ENCODE assay signal across 11 mouse cellular contexts in the genomic region with DNA sequence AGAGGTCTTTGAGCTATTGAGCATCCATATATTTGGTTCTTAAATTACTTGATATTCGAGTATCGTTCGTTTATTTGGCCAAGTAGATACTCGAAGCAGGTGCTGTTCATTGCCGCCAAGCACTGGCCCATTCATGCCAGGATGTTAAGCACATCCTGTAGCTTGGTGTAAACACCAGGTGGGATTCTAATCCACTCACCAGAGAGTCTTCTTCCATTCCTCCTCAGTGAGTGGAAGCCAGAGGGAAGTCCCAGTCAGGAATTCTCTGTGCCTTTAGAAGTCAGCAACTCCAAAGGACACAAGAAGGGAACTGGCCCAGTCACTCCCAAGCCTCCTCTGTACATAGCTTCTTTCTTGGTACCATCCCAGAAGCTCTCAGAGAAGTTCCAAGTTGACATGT. TPM values are rescaled to one million over a fixed set of nuclear protein-coding genes. Genes with fewer than 3 reads are reported as not detected.
DNase-seq lines count a peak whose midpoint lies in the region; ATAC-seq lines count a peak whose summit lies in the region.
"Had no signal": no experiment of that assay in that cellular context is flagged by ENCODE, and none has a peak within 500 bp of the region (broad histone marks: within the 10 kb centered on the region; RNA-seq: fewer than 3 reads in every experiment).

Gene Cd28, plus strand, starts transcription at position 234 of the 400 bp plus-strand sequence.

- no peak for ATAC-seq in liver, embryonic 12.5 days
- no peak for ATAC-seq in liver, embryonic 11.5 days (replicated peaks; ENCODE audit: low FRiP score)
- ATAC-seq in heart, embryonic 14.5 days (ENCODE audit: insufficient number of reproducible peaks, insufficient read depth, low FRiP score, low read depth), result no peak
- ATAC-seq in megakaryocyte-erythroid progenitor cell, adult 5-6 weeks (replicated peaks; ENCODE audit: low FRiP score, low TSS enrichment, poor library complexity, severe bottlenecking), result no peak
- ATAC-seq in hindbrain, embryonic 16.5 days, result no peak
- ATAC-seq: forebrain, postnatal 0 days had no signal

- H3K9me3 ChIP-seq in liver, embryonic 12.5 days (replicated peaks), result no peaks in the 10 kb centered on the region
- no peaks in the 10 kb centered on the region for H3K9me3 ChIP-seq in liver, embryonic 11.5 days (ENCODE audit: control insufficient read depth, low read length)
- no peaks in the 10 kb centered on the region for H3K9me3 ChIP-seq in heart, embryonic 14.5 days (ENCODE audit: control insufficient read depth, low read length)
- H3K9me3 ChIP-seq in hindbrain, embryonic 16.5 days (ENCODE audit: control insufficient read depth, low read length), result no peaks in the 10 kb centered on the region
- H3K9me3 ChIP-seq: liver, embryonic 13.5 days had no signal

- H3K9ac ChIP-seq in liver, embryonic 12.5 days, result no peak within 1 kb of the TSS
- H3K9ac ChIP-seq in liver, embryonic 11.5 days (ENCODE audit: low read depth, low read length), result no peak within 1 kb of the TSS
- H3K9ac ChIP-seq in heart, embryonic 14.5 days (ENCODE audit: low read length), result no peak within 1 kb of the TSS; the same call in 1 of the 2 replicates
- H3K9ac ChIP-seq in hindbrain, embryonic 16.5 days (ENCODE audit: low read depth, low read length), result no peak within 1 kb of the TSS
- H3K9ac ChIP-seq: forebrain, postnatal 0 days; liver, embryonic 13.5 days had no signal

- H3K79me2 ChIP-seq in macrophage (ENCODE audit: inconsistent target), result no peaks in the 10 kb centered on the region

- H3K4me1 ChIP-seq in liver, embryonic 12.5 days, result no peaks in the 10 kb centered on the region
- no peaks in the 10 kb centered on the region for H3K4me1 ChIP-seq in liver, embryonic 11.5 days (replicated peaks; ENCODE audit: control insufficient read depth, insufficient read depth, low read length)
- peaks cover 9 to 11% of the 10 kb centered on the region in 2 experiments for H3K4me1 ChIP-seq in heart, embryonic 14.5 days (ENCODE audit: control insufficient read depth in 2 of 2, insufficient read depth in 2 of 2, low read length in 2 of 2)
- no peaks in the 10 kb centered on the region for H3K4me1 ChIP-seq in hindbrain, embryonic 16.5 days (ENCODE audit: control insufficient read depth, insufficient read depth, low read depth, low read length)
- H3K4me1 ChIP-seq: liver, embryonic 13.5 days had no signal

- WGBS in liver, embryonic 12.5 days (ENCODE audit: insufficient replicate concordance), result 69% methylated on average over 5 of the region's 5 CpGs
- whole genome bisulfite sequencing in liver, embryonic 11.5 days, result 86% methylated on average over 5 of the region's 5 CpGs
- 82% methylated on average over 5 of the region's 5 CpGs for whole genome bisulfite sequencing in heart, embryonic 14.5 days
- 97% methylated on average over 5 of the region's 5 CpGs for WGBS in macrophage (ENCODE audit: missing documents)
- 90% methylated on average over 5 of the region's 5 CpGs for WGBS in hindbrain, embryonic 16.5 days

- no peaks in the 10 kb centered on the region for H3K27me3 ChIP-seq in liver, embryonic 12.5 days (replicated peaks)
- H3K27me3 ChIP-seq in liver, embryonic 11.5 days (replicated peaks; ENCODE audit: control insufficient read depth, insufficient read depth, low read length), result no peaks in the 10 kb centered on the region
- H3K27me3 ChIP-seq in heart, embryonic 14.5 days (ENCODE audit: control insufficient read depth, insufficient read depth, low read length), result no peaks in the 10 kb centered on the region
- H3K27me3 ChIP-seq in hindbrain, embryonic 16.5 days (replicated peaks; ENCODE audit: control insufficient read depth, insufficient read depth, low read length), result no peaks in the 10 kb centered on the region
- H3K27me3 ChIP-seq: liver, embryonic 13.5 days had no signal

- no peaks in the 10 kb centered on the region for H3K36me3 ChIP-seq in liver, embryonic 12.5 days
- H3K36me3 ChIP-seq in liver, embryonic 11.5 days (ENCODE audit: control insufficient read depth, insufficient read depth, low read length), result no peaks in the 10 kb centered on the region
- no peaks in the 10 kb centered on the region for H3K36me3 ChIP-seq in heart, embryonic 14.5 days (ENCODE audit: control insufficient read depth, insufficient read depth, low read length)
- H3K36me3 ChIP-seq in macrophage (ENCODE audit: inconsistent target), result no peaks in the 10 kb centered on the region
- no peaks in the 10 kb centered on the region for H3K36me3 ChIP-seq in hindbrain, embryonic 16.5 days (ENCODE audit: control insufficient read depth, insufficient read depth, low read length)
- H3K36me3 ChIP-seq: liver, embryonic 13.5 days had no signal

- peak within 1 kb of the TSS; percentile 48 for H3K27ac ChIP-seq in liver, embryonic 12.5 days
- no peak within 1 kb of the TSS for H3K27ac ChIP-seq in liver, embryonic 11.5 days (ENCODE audit: low read depth, low read length)
- H3K27ac ChIP-seq in heart, embryonic 14.5 days (replicated peaks in 1 of 2; ENCODE audit: control insufficient read depth in 1 of 2, insufficient read depth in 1 of 2, low read depth in 2 of 2, low read length in 2 of 2), result peak within 1 kb of the TSS; percentile 82 to 83
- H3K27ac ChIP-seq in macrophage, result no peak within 1 kb of the TSS
- no peak within 1 kb of the TSS for H3K27ac ChIP-seq in hindbrain, embryonic 16.5 days (ENCODE audit: low read depth, low read length)
- H3K27ac ChIP-seq: liver, embryonic 13.5 days had no signal

- no peak within 1 kb of the TSS for H3K4me3 ChIP-seq in liver, embryonic 12.5 days
- no peak within 1 kb of the TSS for H3K4me3 ChIP-seq in liver, embryonic 11.5 days (ENCODE audit: low read depth, low read length)
- no peak within 1 kb of the TSS for H3K4me3 ChIP-seq in heart, embryonic 14.5 days (ENCODE audit: control insufficient read depth in 1 of 2, insufficient read depth in 1 of 2, low read depth in 1 of 2, low read length in 2 of 2)
- no peak within 1 kb of the TSS for H3K4me3 ChIP-seq in macrophage (ENCODE audit: inconsistent target)
- no peak within 1 kb of the TSS for H3K4me3 ChIP-seq in hindbrain, embryonic 16.5 days (ENCODE audit: low read length)
- H3K4me3 ChIP-seq: liver, embryonic 13.5 days had no signal

- no peak within 1 kb of the TSS for H3K4me2 ChIP-seq in liver, embryonic 12.5 days
- H3K4me2 ChIP-seq in liver, embryonic 11.5 days, result no peak within 1 kb of the TSS
- H3K4me2 ChIP-seq in heart, embryonic 14.5 days (ENCODE audit: low read length), result no peak within 1 kb of the TSS
- H3K4me2 ChIP-seq in hindbrain, embryonic 16.5 days (ENCODE audit: low read length), result no peak within 1 kb of the TSS
- H3K4me2 ChIP-seq: liver, embryonic 13.5 days had no signal

- DNase-seq in liver, embryonic 11.5 days (ENCODE audit: low spot score), result no peak
- peak; percentile 28 for DNase-seq in gastrocnemius, postnatal 10 days
- DNase-seq in left cerebral cortex, adult 11 months (ENCODE audit: low spot score), result no peak
- DNase-seq: forebrain, postnatal 0 days; liver, embryonic 13.5 days had no signal

RNA-seq across cellular contexts. Expression of gene Cd28, which starts in this region (rescaled TPM):
- polyA plus RNA-seq in liver, embryonic 12.5 days (2016; fragmentation: Nextera tagmentation; extraction: Ambion mirVana), result 0.04 and 0.12 TPM in 2 replicates
- 0.15 and 0.25 TPM in 2 replicates for polyA plus RNA-seq in liver, embryonic 11.5 days (2014; fragmentation: Nextera tagmentation; extraction: Ambion mirVana)
- total RNA-seq in gastrocnemius, postnatal 10 days (2021), result 1 to 10 TPM; 3.4 to 5.1 TPM
- polyA plus RNA-seq in heart, embryonic 14.5 days (2014; fragmentation: Nextera tagmentation; extraction: Ambion mirVana), result 0.15 and 0.42 TPM in 2 replicates
- total RNA-seq in macrophage (2018; cell fraction: chromatin; rRNA removed), result 100 to 1,000 TPM in 7 of 26 experiments, 10 to 100 TPM in 18, 1 to 10 TPM in 1; 4.4 to 231 (median 52.0) TPM
- total RNA-seq in macrophage (2018; cell fraction: cytosol; rRNA removed), result 100 to 1,000 TPM in 15 of 26 experiments, 10 to 100 TPM in 11; 47.2 to 428 (median 183) TPM
- 100 to 1,000 TPM in 21 of 26 experiments, 10 to 100 TPM in 5; 43.2 to 622 (median 179) TPM for total RNA-seq in macrophage (2018; cell fraction: nucleus; rRNA removed)
- 125 to 281 TPM (median 232 TPM) in 3 replicates for polyA plus RNA-seq in macrophage (2018)
- total RNA-seq in megakaryocyte-erythroid progenitor cell, adult 5-6 weeks (2014; fragmentation: Nextera tagmentation), result 0.22 and 1.5 TPM in 2 replicates
- total RNA-seq in megakaryocyte-erythroid progenitor cell, adult 5-6 weeks (2017), result 0.19 and 2.7 TPM in 2 replicates
- polyA plus RNA-seq in hindbrain, embryonic 16.5 days (2015; fragmentation: Nextera tagmentation; extraction: Ambion mirVana), result 0.12 and 0.16 TPM in 2 replicates
- total RNA-seq: midbrain, postnatal 0 days had no signal

Comparison
In these comparisons a context has a peak if more than half of its experiments do, and no peak if none do; other contexts are left out.
1. RNA of gene Cd28 (polyA plus RNA-seq): 125 to 281 TPM in macrophage; 0.15 to 0.42 TPM in heart, embryonic 14.5 days, 0.12 to 0.16 TPM in hindbrain, embryonic 16.5 days, 0.15 to 0.25 TPM in liver, embryonic 11.5 days and 0.04 to 0.12 TPM in liver, embryonic 12.5 days; every median in the first group is over 10 times any median in the second.
2. H3K27ac ChIP-seq: peak in liver, embryonic 12.5 days (single experiment) and heart, embryonic 14.5 days (2 of 2); none in liver, embryonic 11.5 days (single experiment), macrophage (single experiment) and hindbrain, embryonic 16.5 days (single experiment).